Mouse (Mus musculus) lung, embryonic 15.5 days (tissue): ENCODE measurements around the gene N4bp1. TPM values are rescaled to one million over a fixed set of nuclear protein-coding genes. Genes with fewer than 3 reads are reported as not detected.

Experiments used
- ATAC-seq: fragments of 200-750 bp; cut with Nextera tagmentation; 2 replicates; pipeline ENCODE4 v1.8.0; 2017; ENCODE audit warnings: moderate number of reproducible peaks, borderline replicate concordance; ENCODE audit not compliant: low FRiP score, low TSS enrichment; ENCODE audit errors: extremely low read depth
- H3K27ac ChIP-seq: fragments of 300-500 bp; sonication (generic); 2 replicates; pipeline ENCODE4 v1.5.1; 2015; ENCODE audit warnings: moderate library complexity, mild to moderate bottlenecking, inconsistent platforms
- H3K27me3 ChIP-seq: fragments of 300-500 bp; sonication (generic); 2 replicates; pipeline ENCODE4 v1.6.1; 2015; ENCODE audit warnings: inconsistent platforms
- H3K36me3 ChIP-seq: fragments of 300-500 bp; sonication (generic); 2 replicates; pipeline ENCODE4 v1.6.1; 2015; ENCODE audit warnings: inconsistent platforms
- H3K4me1 ChIP-seq: fragments of 300-500 bp; sonication (generic); 2 replicates; pipeline ENCODE4 v1.6.1; 2015; ENCODE audit warnings: inconsistent platforms
- H3K4me2 ChIP-seq: fragments of 300-500 bp; sonication (generic); 2 replicates; pipeline ENCODE4 v1.6.1; 2015; ENCODE audit warnings: inconsistent platforms, mild to moderate bottlenecking, moderate library complexity
- H3K4me3 ChIP-seq: fragments of 300-500 bp; sonication (generic); 2 replicates; pipeline ENCODE4 v1.5.1; 2015; ENCODE audit warnings: mild to moderate bottlenecking, inconsistent platforms
- H3K9ac ChIP-seq: fragments of 300-500 bp; sonication (generic); 2 replicates; pipeline ENCODE4 v1.6.1; 2015; ENCODE audit warnings: inconsistent platforms
- H3K9me3 ChIP-seq: fragments of 300-500 bp; sonication (generic); 2 replicates; pipeline ENCODE4 v1.6.1; 2016; ENCODE audit warnings: inconsistent platforms
- WGBS: fragments of 180-500 bp; shearing (Covaris S2); methylation state at CpG from one replicate; pipeline ENCODE4 v1.1.7; 2015; 5-methylcytosine and 5-hydroxymethylcytosine counted together
- polyA plus RNA-seq: library from polyadenylated mRNA; unstranded; fragments of >200 nt; fragmentation: Nextera tagmentation; extraction: Ambion mirVana; gene quantifications from 2 replicates; pipeline ENCODE4 v1.2.1, GENCODE M21; 2015

N4bp1 gene
- polyA plus RNA-seq, 1 experiment from 2014 or later = 8.8 TPM

DNA sequence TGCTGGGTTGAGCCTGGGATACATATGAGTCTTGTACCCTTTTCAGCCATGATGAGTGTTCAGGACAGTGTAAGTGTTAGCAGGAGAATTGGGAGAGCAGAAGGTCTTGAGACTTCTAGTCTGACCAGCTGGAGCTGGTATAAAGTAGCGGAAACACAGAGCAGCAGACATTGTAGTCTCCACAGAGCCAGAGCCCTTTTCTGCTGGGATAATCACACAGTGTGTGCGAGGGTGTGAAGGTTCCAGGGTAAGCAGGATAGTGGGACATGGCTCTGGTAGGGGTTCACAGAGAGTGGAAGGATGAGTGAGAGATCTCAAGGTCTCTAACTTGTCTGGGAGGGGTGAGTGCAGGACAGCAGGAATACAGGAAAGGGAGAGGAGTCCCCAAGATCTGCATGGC is 33.0 kb upstream of the N4bp1 start:
- Histone ChIP-seq H3K9me3 (no peaks in the 10 kb centered on the region), H3K36me3 (no peaks in the 10 kb centered on the region), H3K27ac (no peak overlapping the region), H3K4me1 (peaks cover 16% of the 10 kb centered on the region; the same call in 1 of the 2 replicates), H3K4me3 (no peak overlapping the region), H3K27me3 (no peaks in the 10 kb centered on the region; the same call in 1 of the 2 replicates), H3K9ac (no peak overlapping the region), H3K4me2 (no peak overlapping the region)
- no peak for ATAC-seq
- WGBS = 79% methylated on average over 2 of the region's 2 CpGs

DNA sequence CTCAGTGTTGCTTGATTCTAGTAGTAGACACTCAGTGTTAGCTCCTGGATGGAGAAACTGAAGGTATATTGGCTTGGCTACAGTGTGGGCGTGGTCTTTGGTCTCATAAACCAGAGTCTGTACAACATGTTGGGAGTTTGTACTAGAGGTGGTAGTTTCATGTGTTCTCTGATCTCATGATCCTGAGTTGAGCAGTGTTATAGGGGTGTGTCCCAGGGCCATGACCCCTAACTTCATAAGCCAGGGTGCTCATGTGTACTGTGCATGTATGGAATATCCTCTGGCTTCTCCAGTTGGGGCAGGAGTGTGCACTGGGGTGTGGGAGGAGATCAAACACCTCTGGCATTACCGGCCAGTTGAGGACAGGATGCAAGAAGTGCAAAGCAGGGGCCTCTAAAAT is 32.6 kb upstream of the N4bp1 start:
- Histone ChIP-seq H3K36me3 (no peaks in the 10 kb centered on the region), H3K27ac (no peak overlapping the region), H3K4me3 (no peak overlapping the region), H3K4me2 (no peak overlapping the region), H3K9me3 (no peaks in the 10 kb centered on the region), H3K4me1 (peaks cover 16% of the 10 kb centered on the region; the same call in 1 of the 2 replicates), H3K27me3 (no peaks in the 10 kb centered on the region; the same call in 1 of the 2 replicates), H3K9ac (no peak overlapping the region)
- 87% methylated on average over 2 of the region's 2 CpGs for WGBS
- ATAC-seq = peak; percentile 42

- no peak for ATAC-seq
- H3K9ac ChIP-seq = no peak overlapping the region
- H3K9me3 ChIP-seq = no peaks in the 10 kb centered on the region
- peaks cover 13% of the 10 kb centered on the region; the same call in 1 of the 2 replicates for H3K4me1 ChIP-seq
- 72% methylated on average over 4 of the region's 4 CpGs for WGBS
- no peak overlapping the region for H3K4me3 ChIP-seq
- H3K27ac ChIP-seq = no peak overlapping the region
- no peaks in the 10 kb centered on the region; the same call in 1 of the 2 replicates for H3K27me3 ChIP-seq
- no peak overlapping the region for H3K4me2 ChIP-seq
- no peaks in the 10 kb centered on the region for H3K36me3 ChIP-seq
Observed at GRCm38 (mm10) chr8:86916369-86916768, 31.3 kb upstream of the N4bp1 start.

- H3K9me3 ChIP-seq = no peaks in the 10 kb centered on the region
- 81% methylated on average over 8 of the region's 8 CpGs for WGBS
- H3K4me1 ChIP-seq = no peaks in the 10 kb centered on the region
- no peak overlapping the region for H3K4me3 ChIP-seq
- no peak for ATAC-seq
- H3K4me2 ChIP-seq = no peak overlapping the region
- no peaks in the 10 kb centered on the region for H3K27me3 ChIP-seq
- H3K36me3 ChIP-seq = no peaks in the 10 kb centered on the region
- H3K27ac ChIP-seq = no peak overlapping the region
- no peak overlapping the region for H3K9ac ChIP-seq
Observed at GRCm38 (mm10) chr8:86911136-86911535, 26.1 kb upstream of the N4bp1 start.

DNA sequence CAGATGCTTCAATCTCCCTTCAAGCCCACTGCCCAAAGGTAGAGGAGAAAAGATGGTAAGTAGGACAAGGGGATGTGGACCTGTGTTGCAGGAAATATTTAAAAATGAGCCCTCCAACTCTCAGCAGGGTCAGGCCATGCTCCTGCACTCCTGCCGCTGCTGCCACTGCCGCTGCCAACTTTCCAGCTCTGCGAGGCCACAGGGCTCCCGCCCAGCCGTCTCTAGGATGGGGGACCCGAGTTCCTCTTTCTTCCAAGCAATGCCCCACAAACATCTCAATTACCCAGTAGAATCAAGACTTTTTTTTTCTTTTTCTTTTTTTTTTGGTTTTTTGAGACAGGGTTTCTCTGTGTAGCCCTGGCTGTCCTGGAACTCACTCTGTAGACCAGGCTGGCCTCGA is 25.2 kb upstream of the N4bp1 start:
- H3K27me3 ChIP-seq = no peaks in the 10 kb centered on the region
- no peaks in the 10 kb centered on the region for H3K36me3 ChIP-seq
- no peaks in the 10 kb centered on the region for H3K9me3 ChIP-seq
- H3K4me1 ChIP-seq = no peaks in the 10 kb centered on the region
- H3K4me3 ChIP-seq = no peak overlapping the region
- ATAC-seq = no peak
- H3K4me2 ChIP-seq = no peak overlapping the region
- H3K9ac ChIP-seq = no peak overlapping the region
- H3K27ac ChIP-seq = no peak overlapping the region
- 69% methylated on average over 7 of the region's 7 CpGs for WGBS

DNA sequence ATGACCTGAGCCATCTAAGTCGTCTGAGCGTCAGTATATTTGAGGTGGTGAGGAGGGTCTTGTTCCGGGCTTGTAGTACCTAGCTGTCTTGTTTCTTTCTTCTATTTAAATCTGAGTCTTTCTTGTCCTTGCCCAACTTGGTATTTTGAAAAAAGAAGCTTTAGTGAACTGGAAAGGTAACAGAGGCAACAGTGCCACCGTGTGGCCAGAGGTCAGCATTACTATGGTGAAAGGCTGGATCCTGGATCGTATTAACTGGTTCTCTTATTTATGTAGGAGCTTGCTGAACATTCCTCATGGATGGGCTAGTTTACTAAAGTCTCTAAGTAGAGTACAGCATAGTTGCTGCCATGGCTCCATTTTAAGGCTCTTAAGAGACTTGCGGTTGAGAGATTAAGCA is 23.5 kb upstream of the N4bp1 start:
- H3K9me3 ChIP-seq = no peaks in the 10 kb centered on the region
- WGBS = 13% methylated on average over 6 of the region's 6 CpGs

DNA sequence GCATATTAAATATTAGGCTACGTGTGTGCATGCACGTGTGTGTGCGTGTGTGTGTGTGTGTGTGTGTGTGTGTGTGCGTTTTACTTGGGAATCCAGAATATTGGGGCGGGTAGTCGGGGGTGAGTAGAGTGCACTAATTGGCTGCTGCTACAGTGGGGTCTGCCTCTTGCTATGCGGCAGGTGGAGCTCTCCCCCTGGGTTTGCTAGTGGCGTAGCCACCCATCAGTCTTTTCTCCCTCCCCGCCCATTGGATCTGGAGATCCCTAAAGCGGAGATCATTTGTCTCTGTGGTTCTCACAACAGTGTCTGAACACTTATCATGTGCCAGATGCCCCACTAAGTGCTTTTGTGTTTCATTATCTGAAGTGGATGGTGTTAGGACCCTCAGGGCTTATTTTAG is 19.9 kb upstream of the N4bp1 start:
- Histone ChIP-seq H3K4me2 (no peak overlapping the region), H3K4me1 (no peaks in the 10 kb centered on the region), H3K9me3 (no peaks in the 10 kb centered on the region), H3K27me3 (no peaks in the 10 kb centered on the region), H3K27ac (no peak overlapping the region), H3K36me3 (no peaks in the 10 kb centered on the region), H3K9ac (no peak overlapping the region), H3K4me3 (no peak overlapping the region)
- no peak for ATAC-seq
- WGBS = 71% methylated on average over 10 of the region's 10 CpGs

More for the DNA sequence above, 23.5 kb upstream of the N4bp1 start:
- no peaks in the 10 kb centered on the region for H3K4me1 ChIP-seq
- H3K27me3 ChIP-seq = no peaks in the 10 kb centered on the region
- H3K4me3 ChIP-seq = no peak overlapping the region
- no peak overlapping the region for H3K27ac ChIP-seq
- no peaks in the 10 kb centered on the region for H3K36me3 ChIP-seq
- no peak overlapping the region for H3K9ac ChIP-seq
- no peak for ATAC-seq
- no peak overlapping the region for H3K4me2 ChIP-seq

DNA sequence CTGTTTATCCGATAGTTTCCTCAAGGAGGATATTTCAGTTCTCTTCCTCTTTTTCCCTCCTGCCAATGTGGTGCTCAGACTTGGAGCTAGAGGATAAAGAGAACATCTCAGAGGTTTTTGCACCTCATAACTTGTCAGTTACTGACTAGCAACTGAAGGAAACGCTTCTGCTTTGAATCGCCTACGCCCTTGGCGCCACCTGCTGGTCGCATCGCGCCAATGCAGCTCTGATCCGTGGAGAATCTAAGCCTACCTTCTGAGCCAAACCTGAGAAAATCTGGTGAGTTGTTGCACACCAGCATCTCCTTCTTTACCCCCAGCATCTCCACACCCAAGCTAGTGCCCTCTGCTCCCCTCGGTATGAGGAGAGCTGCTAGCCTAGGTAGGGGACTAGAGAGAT is 18.0 kb upstream of the N4bp1 start:
- no peaks in the 10 kb centered on the region for H3K4me1 ChIP-seq
- 6% methylated on average over 10 of the region's 10 CpGs for WGBS
- no peaks in the 10 kb centered on the region for H3K36me3 ChIP-seq
- no peak overlapping the region for H3K4me3 ChIP-seq
- no peak for ATAC-seq
- H3K27me3 ChIP-seq = no peaks in the 10 kb centered on the region
- no peaks in the 10 kb centered on the region for H3K9me3 ChIP-seq
- H3K4me2 ChIP-seq = no peak overlapping the region
- no peak overlapping the region for H3K9ac ChIP-seq
- H3K27ac ChIP-seq = no peak overlapping the region

GRCm38 (mm10) chr8:86902656-86903055 is 17.6 kb upstream of the N4bp1 start:
- no peak for ATAC-seq
- no peak overlapping the region for H3K27ac ChIP-seq
- H3K27me3 ChIP-seq = no peaks in the 10 kb centered on the region
- H3K9me3 ChIP-seq = no peaks in the 10 kb centered on the region
- no peaks in the 10 kb centered on the region for H3K36me3 ChIP-seq
- H3K4me2 ChIP-seq = no peak overlapping the region
- no peak overlapping the region for H3K9ac ChIP-seq
- H3K4me1 ChIP-seq = no peaks in the 10 kb centered on the region
- no peak overlapping the region for H3K4me3 ChIP-seq
- 71% methylated on average over 8 of the region's 8 CpGs for WGBS

DNA sequence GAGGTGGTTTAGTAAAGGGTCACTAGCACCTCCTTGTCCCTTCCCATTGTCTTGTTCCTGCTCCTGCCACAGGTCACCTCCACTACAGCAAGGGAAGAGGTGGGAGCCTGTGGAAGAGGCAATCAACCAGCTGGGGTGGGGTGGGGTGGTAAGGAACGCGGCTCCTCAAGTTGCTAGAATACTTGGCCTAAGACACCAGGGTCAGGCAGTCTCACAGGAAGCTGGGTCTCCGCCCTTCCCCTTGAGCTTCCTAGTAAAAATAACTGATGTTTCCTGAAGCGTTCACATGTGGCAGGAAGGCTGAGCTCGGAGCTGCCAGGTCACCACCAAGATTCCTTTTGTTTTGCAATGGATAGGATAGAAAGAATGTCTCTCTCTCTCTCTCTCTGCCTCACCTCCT is 16.9 kb upstream of the N4bp1 start:
- WGBS = 45% methylated on average over 5 of the region's 5 CpGs
- H3K9me3 ChIP-seq = no peaks in the 10 kb centered on the region
- H3K27me3 ChIP-seq = no peaks in the 10 kb centered on the region
- H3K36me3 ChIP-seq = no peaks in the 10 kb centered on the region
- no peak overlapping the region for H3K4me2 ChIP-seq
- H3K4me3 ChIP-seq = no peak overlapping the region
- ATAC-seq = peak; percentile 39; the same call in 1 of the 2 replicates
- no peak overlapping the region for H3K9ac ChIP-seq
- peak overlapping the region; percentile 40 for H3K27ac ChIP-seq
- no peaks in the 10 kb centered on the region for H3K4me1 ChIP-seq

- Histone ChIP-seq H3K9me3 (no peaks in the 10 kb centered on the region), H3K4me1 (no peaks in the 10 kb centered on the region), H3K9ac (no peak overlapping the region), H3K27ac (no peak overlapping the region), H3K4me3 (no peak overlapping the region), H3K36me3 (no peaks in the 10 kb centered on the region), H3K27me3 (no peaks in the 10 kb centered on the region), H3K4me2 (no peak overlapping the region)
- ATAC-seq = no peak
- 43% methylated on average over 7 of the region's 7 CpGs for WGBS
Observed at GRCm38 (mm10) chr8:86897726-86898419, 12.8 kb upstream of the N4bp1 start.

DNA sequence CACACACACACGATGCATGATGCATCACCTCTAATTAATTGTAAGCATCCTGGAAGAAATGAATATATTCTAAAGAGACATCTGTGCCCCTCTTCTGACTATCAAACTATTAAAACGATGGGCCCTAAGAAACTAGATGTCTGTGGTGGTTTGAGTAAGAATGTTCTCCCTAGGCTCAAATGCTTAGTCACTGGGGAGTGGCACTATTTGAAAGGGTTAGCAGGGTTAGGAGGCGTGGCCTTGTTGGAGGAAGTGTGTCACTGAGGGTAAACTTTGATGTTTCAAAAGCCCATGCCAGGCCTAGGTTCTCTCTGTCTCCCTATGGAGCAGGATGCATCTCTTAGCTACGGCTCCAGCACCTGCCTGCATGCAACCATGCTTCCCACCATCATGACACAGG is 10.3 kb upstream of the N4bp1 start:
- no peaks in the 10 kb centered on the region for H3K36me3 ChIP-seq
- H3K9me3 ChIP-seq = no peaks in the 10 kb centered on the region
- H3K4me3 ChIP-seq = no peak overlapping the region
- 86% methylated on average over 4 of the region's 4 CpGs for WGBS
- ATAC-seq = no peak
- H3K9ac ChIP-seq = no peak overlapping the region
- no peak overlapping the region for H3K27ac ChIP-seq
- H3K4me2 ChIP-seq = no peak overlapping the region
- H3K4me1 ChIP-seq = no peaks in the 10 kb centered on the region
- H3K27me3 ChIP-seq = no peaks in the 10 kb centered on the region
